Mouse (Mus musculus): ENCODE results near the gene Cep68.

DNA sequence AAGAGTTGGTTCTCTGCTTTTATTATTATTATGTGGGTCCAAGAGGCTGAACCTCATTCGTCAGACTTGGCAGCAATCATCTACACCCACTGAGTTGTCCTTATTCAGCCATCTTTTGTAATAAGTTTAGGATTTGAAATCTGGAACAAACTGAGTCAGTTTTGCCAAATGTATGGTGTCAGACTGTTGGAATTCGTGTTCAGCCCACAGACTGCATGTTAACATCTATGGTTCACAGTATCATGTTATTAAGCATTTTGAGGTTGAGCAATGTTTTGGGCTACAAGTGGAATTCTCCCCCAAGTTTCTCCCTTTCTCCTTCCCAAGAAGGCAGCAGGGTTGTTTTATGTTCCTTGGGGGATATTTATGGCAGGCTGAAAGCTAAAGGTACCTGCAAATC is 3.9 kb upstream of the Cep68 start:
- TF ChIP-seq GATA1 (IDR thresholded peaks at IDR 0.05; ENCODE audit: borderline replicate concordance, low read length), result no peak
- TF ChIP-seq FLI1 (IDR thresholded peaks at IDR 0.05; ENCODE audit: low read length), result no peak

All from megakaryocyte, embryonic 14.5 days (primary cell).